Mouse (Mus musculus): ENCODE measurements at regions not wholly inside any gene's neighbourhood (a gene's known extent, or its start where the extent isn't known, plus 50 kb on each side); places are given as distances from the start of the nearest gene placed in this dataset.

DNA sequence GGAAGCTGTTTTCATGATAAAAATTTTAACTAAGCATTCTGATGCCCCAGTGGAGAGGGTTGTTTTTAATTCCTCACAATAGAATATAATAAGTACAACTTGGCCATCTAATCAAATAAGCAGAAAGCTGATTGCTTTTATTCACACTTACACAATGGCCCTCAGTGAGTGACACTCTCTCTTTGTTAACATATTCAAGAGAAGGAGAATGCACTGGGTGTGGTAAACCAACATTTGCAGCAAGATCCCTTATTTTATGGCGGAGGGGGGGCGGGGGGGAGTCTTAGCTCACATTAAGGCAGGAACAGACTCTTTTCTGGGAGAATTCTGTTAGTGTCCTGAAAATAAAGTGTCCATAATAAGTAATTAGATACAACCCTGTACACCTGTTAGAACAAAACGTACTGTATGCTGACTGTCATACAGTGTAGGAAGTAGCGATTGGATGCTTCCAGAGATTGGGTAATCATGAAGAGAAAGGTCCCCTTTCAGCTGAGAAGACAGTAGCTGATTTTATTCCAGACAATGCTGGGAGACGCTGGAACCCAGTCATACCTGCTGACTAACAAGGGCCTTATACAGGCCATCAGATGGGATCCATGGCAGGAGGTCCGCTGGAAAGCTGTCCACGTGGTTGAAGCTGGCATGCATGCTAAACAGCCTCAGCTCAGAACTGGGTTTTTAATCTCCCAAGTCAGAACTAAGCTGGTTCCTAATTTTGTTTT, 63.4 kb upstream of the Eya4 start:
- peak; percentile 44; the same call in 1 of the 2 replicates for ATAC-seq (ENCODE audit: low FRiP score)
- Histone ChIP-seq H3K27ac (ENCODE audit: low read depth, low read length) (no peak overlapping the region), H3K27me3 (ENCODE audit: control insufficient read depth, insufficient read depth, low read length) (no peaks in the 10 kb centered on the region)

DNA sequence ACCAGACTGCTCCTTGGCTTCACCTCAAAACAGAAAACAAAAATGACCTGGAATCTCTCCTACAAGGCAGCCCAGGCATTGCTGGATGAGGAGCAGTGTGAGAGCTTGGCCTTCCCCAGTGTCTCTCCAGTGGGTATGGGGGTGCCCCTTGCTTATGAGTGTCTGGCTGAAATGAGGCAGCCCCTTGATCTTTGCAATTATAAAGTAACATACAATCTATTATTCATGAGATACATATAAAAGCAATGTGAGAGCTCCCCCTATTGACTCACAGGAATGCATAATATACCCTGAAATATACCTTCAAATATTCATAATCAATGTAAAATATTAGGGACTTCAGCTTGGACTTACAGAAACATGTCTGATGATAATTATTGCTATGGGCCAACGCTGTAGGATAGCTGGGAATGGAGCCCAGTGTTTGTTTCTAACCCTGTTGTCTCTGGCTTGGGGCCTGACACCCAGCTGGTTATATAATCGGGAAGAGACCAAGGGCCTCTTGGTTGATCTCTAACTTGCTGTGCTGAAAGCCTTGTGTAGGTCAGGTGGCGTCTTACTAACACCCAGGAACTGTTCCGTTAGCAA, 52.9 kb upstream of the Eya4 start:
- H3K4me3 ChIP-seq (ENCODE audit: low read depth, low read length) = no peak overlapping the region
- H3K36me3 ChIP-seq (ENCODE audit: control insufficient read depth, insufficient read depth, low read length) = no peaks in the 10 kb centered on the region
- no peaks in the 10 kb centered on the region for H3K4me1 ChIP-seq (ENCODE audit: control insufficient read depth, insufficient read depth, low read length)
- H3K27ac ChIP-seq (ENCODE audit: low read depth, low read length) = no peak overlapping the region
- H3K9ac ChIP-seq (ENCODE audit: low read length) = no peak overlapping the region
- ATAC-seq (ENCODE audit: low FRiP score) (peak; percentile 38; the same call in 1 of the 2 replicates), DNase-seq (ENCODE audit: low spot score, missing footprints) (no peak)
- WGBS = 61% methylated on average over 4 of the region's 4 CpGs
- H3K9me3 ChIP-seq (ENCODE audit: control insufficient read depth, low read length) = no peaks in the 10 kb centered on the region
- H3K4me2 ChIP-seq = no peak overlapping the region
- no peaks in the 10 kb centered on the region for H3K27me3 ChIP-seq (ENCODE audit: control insufficient read depth, insufficient read depth, low read length)

More for the DNA sequence above, 63.4 kb upstream of the Eya4 start:
- H3K9ac ChIP-seq (ENCODE audit: low read length) = no peak overlapping the region
- no peak overlapping the region for H3K4me3 ChIP-seq (ENCODE audit: low read depth, low read length)
- H3K9me3 ChIP-seq (ENCODE audit: control insufficient read depth, low read length) = no peaks in the 10 kb centered on the region
- no peaks in the 10 kb centered on the region for H3K36me3 ChIP-seq (ENCODE audit: control insufficient read depth, insufficient read depth, low read length)
- 53% methylated on average over 7 of the region's 7 CpGs for WGBS
- peaks cover 6% of the 10 kb centered on the region for H3K4me1 ChIP-seq (ENCODE audit: control insufficient read depth, insufficient read depth, low read length)
- H3K4me2 ChIP-seq = no peak overlapping the region
- DNase-seq (ENCODE audit: low spot score, missing footprints) = no peak
